Mouse (Mus musculus): ENCODE data around the gene Rgs3.

Rgs3 gene

DNA sequence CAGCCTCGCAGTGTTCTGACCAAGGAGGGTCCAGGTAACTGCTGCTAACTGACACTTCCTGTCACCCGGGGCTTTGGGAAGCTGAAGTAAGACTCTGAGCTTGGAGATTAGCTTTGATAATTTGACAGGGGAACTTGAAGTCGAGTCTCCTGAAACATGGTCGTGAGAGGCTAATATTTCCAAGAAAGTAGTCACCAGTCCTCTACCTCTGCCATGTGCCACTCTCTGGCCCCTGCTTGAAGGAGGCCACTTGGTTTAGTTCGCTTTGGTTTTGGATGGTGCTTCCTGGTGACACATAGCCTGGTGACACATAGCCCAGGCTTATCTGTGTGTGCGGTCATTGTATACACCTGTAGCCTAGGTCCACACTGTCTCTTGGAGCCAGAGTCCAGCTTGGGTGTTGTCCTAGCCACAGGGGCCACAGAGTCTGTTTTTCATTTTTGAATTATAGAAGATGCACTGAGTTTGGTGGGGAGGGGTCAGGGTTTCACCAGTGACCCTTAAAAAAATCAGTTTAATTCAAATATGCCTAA, at the start of gene Rgs3:
TSS of gene Rgs3 (plus strand) at position 51 of the 533 bp plus-strand sequence.
- DNase-seq (ENCODE audit: low read depth, low spot score) = no peak

DNA sequence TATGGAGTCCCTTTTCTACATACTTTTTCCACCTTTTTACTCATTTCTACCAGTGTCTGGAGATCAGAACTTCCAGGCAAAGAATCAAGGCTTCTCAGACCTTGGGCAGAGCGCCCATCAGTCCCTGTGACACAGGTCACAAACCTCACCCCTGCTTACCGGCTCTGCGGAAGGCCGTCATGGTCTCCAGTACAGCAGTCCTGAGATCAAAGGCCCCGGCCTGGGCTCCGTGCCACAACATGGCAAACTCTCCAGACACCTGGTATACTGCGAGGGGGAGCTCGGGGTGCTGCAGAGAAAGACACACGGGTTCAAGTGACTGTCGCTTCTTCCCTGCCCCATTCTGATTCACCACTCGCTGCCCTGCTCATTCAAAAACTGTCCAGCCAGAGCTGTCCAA, 49.7 kb upstream of the Rgs3 start:
- no peak for DNase-seq (ENCODE audit: low read depth, low spot score)

- no peak for DNase-seq (ENCODE audit: low read depth, low spot score)
These were observed 45.6 kb upstream of the Rgs3 start for GRCm38 (mm10) chr4:62513998-62514506.

- DNase-seq (ENCODE audit: low read depth, low spot score) = no peak
These were observed 44.7 kb upstream of the Rgs3 start for GRCm38 (mm10) chr4:62514995-62515394.

DNA sequence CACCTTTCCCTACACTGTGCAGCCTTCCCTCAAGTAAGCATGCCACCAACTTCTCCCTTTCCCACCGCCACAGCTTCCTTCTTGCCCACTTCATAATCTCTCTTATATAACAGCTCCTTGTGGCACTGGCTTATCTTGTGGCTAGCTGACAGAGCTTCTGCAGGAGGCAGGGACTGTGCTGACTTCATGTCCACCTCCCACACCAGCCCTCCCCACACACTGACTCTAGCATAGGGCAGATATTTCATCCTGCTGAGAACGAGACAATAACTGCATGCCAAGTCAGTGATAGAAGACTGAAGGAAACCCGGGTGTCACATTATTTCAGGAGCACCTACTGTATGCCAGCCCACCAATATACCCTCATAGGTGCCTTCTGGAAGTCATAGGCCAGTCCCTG, 44.2 kb upstream of the Rgs3 start:
- DNase-seq (ENCODE audit: low read depth, low spot score) = no peak

GRCm38 (mm10) chr4:62516079-62516478, 43.6 kb upstream of the Rgs3 start:
- no peak for DNase-seq (ENCODE audit: low read depth, low spot score)

DNA sequence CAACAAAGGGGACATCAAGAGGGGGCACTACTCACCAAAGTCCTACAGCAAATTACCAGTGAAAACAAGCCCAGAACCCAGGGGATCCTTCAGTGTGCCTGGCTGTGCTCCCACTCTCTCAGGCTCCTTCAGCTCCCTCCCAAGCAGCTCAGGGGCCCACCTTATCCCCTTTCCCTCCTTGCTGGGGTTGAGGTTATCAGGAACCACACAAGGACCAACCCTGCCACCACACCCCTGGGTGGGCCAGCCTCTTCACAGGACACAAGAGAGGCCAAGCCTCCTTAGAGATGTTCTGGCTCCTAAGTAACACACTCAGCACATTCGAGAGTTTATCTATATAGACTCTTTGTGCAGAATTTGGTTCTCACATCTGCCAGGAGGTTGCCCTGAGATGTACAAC, 43.1 kb upstream of the Rgs3 start:
- no peak for DNase-seq (ENCODE audit: low read depth, low spot score)

GRCm38 (mm10) chr4:62517046-62517445, 42.6 kb upstream of the Rgs3 start:
- DNase-seq (ENCODE audit: low read depth, low spot score) = no peak

DNA sequence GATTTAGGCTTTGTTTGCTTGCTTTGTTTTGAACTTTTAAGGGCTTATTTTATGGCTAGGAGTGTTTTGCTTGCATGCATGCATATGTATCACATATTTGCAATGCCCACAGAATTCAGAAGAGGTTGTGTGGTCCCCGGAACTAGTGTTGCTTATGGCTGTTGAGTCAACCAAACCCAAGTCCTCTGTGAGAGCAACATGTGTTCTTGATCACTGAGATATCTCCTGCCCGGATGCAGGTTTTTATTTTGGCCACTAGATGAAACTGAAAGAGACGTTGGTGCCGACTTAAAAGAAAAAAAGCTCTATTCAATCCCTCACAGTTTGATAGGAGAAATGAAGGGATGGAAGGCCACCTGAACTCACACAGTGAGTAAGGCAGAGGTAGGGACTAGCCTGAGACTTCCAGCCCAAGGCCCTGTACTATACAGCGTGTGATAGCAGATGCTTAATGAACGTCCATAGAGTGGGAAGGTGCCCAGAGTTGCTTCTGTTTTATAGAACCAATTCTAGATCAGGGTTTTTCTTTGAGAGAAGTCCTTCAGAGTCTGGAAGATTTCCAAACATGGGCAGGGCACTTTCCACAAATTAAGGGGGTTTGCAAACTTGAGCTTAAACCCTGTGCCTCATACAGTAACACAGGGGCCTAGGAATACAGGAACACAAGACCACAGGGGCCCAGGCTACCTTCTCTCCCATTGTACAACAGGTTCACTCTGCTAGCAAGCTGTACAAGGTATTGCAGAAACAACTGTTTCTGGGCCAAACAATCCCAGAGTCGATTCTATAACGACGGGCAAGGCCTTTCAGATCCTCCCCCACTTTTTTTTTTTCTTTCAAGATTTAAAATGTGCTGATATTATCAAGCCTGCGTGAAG, 41.9 kb upstream of the Rgs3 start:
- DNase-seq (ENCODE audit: low read depth, low spot score) = no peak

- no peak for DNase-seq (ENCODE audit: low read depth, low spot score)
These were observed 41.1 kb upstream of the Rgs3 start for GRCm38 (mm10) chr4:62518416-62519121.

GRCm38 (mm10) chr4:62519122-62519848, 40.4 kb upstream of the Rgs3 start:
- no peak for DNase-seq (ENCODE audit: low read depth, low spot score)

- DNase-seq (ENCODE audit: low read depth, low spot score) = peak; percentile 76
These were observed 39.8 kb upstream of the Rgs3 start, which contains the start of gene Alad for GRCm38 (mm10) chr4:62519849-62520233. Gene Alad, minus strand, starts transcription at chr4:62519918.

- DNase-seq (ENCODE audit: low read depth, low spot score) = no peak
These were observed 38.7 kb upstream of the Rgs3 start for GRCm38 (mm10) chr4:62520892-62521400.

DNA sequence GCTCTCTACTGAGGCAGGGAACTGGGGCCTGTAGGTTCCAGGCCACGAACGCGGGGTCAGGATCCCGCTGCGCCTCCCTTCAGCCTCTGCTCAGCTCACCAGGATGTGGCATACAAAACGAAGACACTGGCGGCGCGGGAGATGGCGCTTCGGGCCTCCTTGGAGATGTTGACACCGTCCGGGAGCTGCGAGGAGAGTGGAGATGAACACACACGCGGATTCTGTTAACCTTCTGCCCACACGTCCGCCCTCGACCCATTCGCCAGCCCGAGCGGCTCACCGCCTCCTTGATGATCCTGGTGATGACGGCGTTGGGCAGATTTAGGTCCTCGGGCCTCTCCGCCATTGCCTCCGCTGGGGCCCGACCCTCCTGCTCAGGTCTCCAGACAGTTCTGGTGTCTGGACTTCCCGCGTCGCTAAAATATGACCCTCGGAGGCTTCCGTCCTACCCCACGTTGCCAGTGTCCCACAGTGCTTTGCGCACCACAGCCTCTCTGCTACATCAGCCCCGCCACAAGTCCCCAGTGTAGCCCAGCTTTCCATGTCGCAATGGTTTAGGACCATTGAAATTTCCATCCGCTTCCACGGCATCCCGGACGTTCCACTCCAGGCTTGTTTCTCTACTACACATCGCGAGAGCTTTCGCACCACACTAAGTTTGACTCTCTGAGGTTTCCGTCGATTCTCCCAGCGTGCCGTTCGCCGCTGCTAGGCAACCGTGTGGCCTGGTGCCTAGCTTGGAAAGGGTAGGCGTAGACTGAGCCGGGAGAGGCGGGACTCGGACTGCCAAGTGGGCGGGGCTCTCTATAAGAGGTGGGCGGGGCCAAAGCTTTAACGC, 34.8 kb upstream of the Rgs3 start, which contains the start of the genes Pole3 and 4933430I17Rik:
TSS of gene Pole3 (minus strand) at position 418 of the 838 bp plus-strand sequence.
TSS of gene 4933430I17Rik (plus strand) at position 719 of the 838 bp plus-strand sequence.
- peak; percentile 100 for DNase-seq (ENCODE audit: low read depth, low spot score)

- no peak for DNase-seq (ENCODE audit: low read depth, low spot score)
These were observed 34.2 kb upstream of the Rgs3 start for GRCm38 (mm10) chr4:62525489-62525811.

GRCm38 (mm10) chr4:62526256-62526655, 33.4 kb upstream of the Rgs3 start:
- no peak for DNase-seq (ENCODE audit: low read depth, low spot score)

- no peak for DNase-seq (ENCODE audit: low read depth, low spot score)
These were observed 32.0 kb upstream of the Rgs3 start for GRCm38 (mm10) chr4:62527655-62528054.

- no peak for DNase-seq (ENCODE audit: low read depth, low spot score)
These were observed 25.9 kb upstream of the Rgs3 start for GRCm38 (mm10) chr4:62533729-62534128.

DNA sequence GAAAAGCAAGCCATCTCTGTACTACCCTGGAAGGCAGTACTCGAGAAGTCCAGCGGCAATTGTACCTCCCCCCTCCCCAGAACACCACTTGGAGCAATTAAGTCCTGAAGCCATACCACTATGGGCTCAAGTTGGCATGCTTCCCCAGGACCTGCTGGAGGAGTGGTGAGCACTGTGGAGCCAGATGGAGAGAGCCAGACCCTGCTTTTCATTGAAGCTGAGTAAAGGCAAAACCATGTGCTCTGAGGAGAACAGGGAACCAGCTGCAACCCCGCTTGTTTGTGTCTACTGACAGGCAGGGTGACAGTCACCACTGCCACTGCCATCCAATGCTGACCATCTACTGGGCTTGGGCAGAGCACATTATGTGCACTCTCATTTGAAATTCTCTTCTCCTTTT, 17.8 kb upstream of the Rgs3 start:
- no peak for DNase-seq (ENCODE audit: low read depth, low spot score)

DNA sequence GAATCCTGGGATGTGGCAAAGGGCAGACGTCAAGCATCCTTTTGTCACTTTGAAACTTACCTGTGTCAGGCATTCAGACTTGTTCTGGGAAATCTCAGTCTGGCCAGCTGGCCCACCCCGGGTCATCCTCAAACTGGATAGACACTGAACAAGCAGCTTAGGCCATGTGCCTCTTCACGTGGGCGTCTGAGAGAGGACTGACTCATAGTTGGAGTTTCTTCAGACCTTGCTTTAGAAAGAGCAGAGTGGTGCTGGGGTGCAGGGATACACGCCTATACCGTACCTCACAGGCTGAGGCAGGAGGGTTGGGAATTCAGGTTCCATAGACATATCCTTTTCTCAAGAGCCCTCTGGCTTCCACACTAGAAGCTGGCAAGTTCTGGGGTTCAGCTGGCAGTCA, 15.9 kb upstream of the Rgs3 start:
- no peak for DNase-seq (ENCODE audit: low read depth, low spot score)

DNA sequence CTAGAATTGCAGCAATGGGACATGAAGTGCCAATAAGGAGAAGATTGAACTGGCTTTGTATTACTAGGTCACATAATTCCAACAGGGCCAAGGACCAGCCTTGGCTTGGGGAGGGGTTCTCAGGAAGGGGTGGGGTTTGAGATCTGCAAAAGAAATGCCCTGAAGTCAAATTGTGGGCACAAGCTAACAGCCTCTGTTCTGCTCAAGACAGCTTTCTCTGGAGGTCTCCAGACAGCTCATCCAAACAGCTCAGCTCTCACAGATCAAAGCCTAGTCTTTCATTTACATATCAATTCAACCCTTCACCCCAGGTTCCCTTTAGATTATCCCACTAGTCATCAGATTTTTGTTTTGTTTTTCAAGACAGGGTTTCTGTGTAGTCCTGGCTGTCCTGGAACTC, 14.8 kb upstream of the Rgs3 start:
- DNase-seq (ENCODE audit: low read depth, low spot score) = no peak
